Mouse (Mus musculus): ENCODE results near the gene Sdha. TPM values are rescaled to one million over a fixed set of nuclear protein-coding genes. Genes with fewer than 3 reads are reported as not detected.

Sdha gene
- polyA plus RNA-seq (2015; fragmentation: Nextera tagmentation; extraction: Ambion mirVana), result 156 and 171 TPM in 2 replicates

GRCm38 (mm10) chr13:74349566-74350434, at the start of gene Sdha, which contains the start of gene Ccdc127:
Gene Sdha, minus strand, starts transcription at chr13:74350280.
Gene Ccdc127, plus strand, starts transcription at chr13:74350309.
- no peak for TF ChIP-seq EP300 (optimal IDR thresholded peaks at IDR 0.05)
- TF ChIP-seq CTCF (IDR thresholded peaks at IDR 0.05; ENCODE audit: low read depth), result peak; percentile 45
- WGBS, result under 1% methylated on average over 57 of the region's 57 CpGs
- peak within 1 kb of the TSS; percentile 89 for H3K9ac ChIP-seq (ENCODE audit: low read length)

GRCm38 (mm10) chr13:74399298-74399839, 49.3 kb upstream of the Sdha start, which contains the start of gene Ftl1-ps1:
Gene Ftl1-ps1, plus strand, starts transcription at chr13:74399694.
- Histone ChIP-seq H3K27ac (replicated peaks) (no peak within 1 kb of the TSS), H3K4me2 (replicated peaks; ENCODE audit: low read depth) (no peak within 1 kb of the TSS), H3K27me3 (ENCODE audit: control insufficient read depth, insufficient read depth, low read length) (no peaks in the 10 kb centered on the region), H3K9ac (ENCODE audit: low read length) (no peak within 1 kb of the TSS), H3K4me3 (ENCODE audit: low read depth, low read length) (no peak within 1 kb of the TSS), H3K36me3 (ENCODE audit: control insufficient read depth, insufficient read depth, low read length) (no peaks in the 10 kb centered on the region), H3K9me3 (ENCODE audit: control insufficient read depth, low read length) (no peaks in the 10 kb centered on the region), H3K4me1 (replicated peaks; ENCODE audit: control insufficient read depth, insufficient read depth) (no peaks in the 10 kb centered on the region)
- 12% methylated on average over 11 of the region's 11 CpGs for WGBS
- no peak for ATAC-seq (ENCODE audit: low FRiP score, low TSS enrichment)
- no peak for TF ChIP-seq CTCF (IDR thresholded peaks at IDR 0.05; ENCODE audit: low read depth)
- no peak for TF ChIP-seq EP300 (optimal IDR thresholded peaks at IDR 0.05)
- DNase-seq (ENCODE audit: low spot score), result no peak

More at GRCm38 (mm10) chr13:74349566-74350434, at the start of gene Sdha, which contains the start of gene Ccdc127:
- H3K27ac ChIP-seq (replicated peaks), result peak within 1 kb of the TSS; percentile 91
- 0 out of 2 replicates have a peak, but pooled peaks cover 2% of the 10 kb centered on the region for H3K36me3 ChIP-seq (ENCODE audit: control insufficient read depth, insufficient read depth, low read length)
- no peaks in the 10 kb centered on the region for H3K27me3 ChIP-seq (ENCODE audit: control insufficient read depth, insufficient read depth, low read length)
- H3K4me1 ChIP-seq (replicated peaks; ENCODE audit: control insufficient read depth, insufficient read depth), result 0 out of 2 replicates have a peak, but pooled peaks cover 2% of the 10 kb centered on the region
- peak within 1 kb of the TSS; percentile 71 for H3K4me2 ChIP-seq (replicated peaks; ENCODE audit: low read depth)
- DNase-seq (ENCODE audit: low spot score), result peak; percentile 99
- ATAC-seq (ENCODE audit: low FRiP score, low TSS enrichment), result peak; percentile 97
- H3K4me3 ChIP-seq (ENCODE audit: low read depth, low read length), result peak within 1 kb of the TSS; percentile 78
- H3K9me3 ChIP-seq (ENCODE audit: control insufficient read depth, low read length), result no peaks in the 10 kb centered on the region

- Histone ChIP-seq H3K4me3 (ENCODE audit: low read depth, low read length) (no peak overlapping the region), H3K36me3 (ENCODE audit: control insufficient read depth, insufficient read depth, low read length) (no peaks in the 10 kb centered on the region), H3K9ac (ENCODE audit: low read length) (no peak overlapping the region), H3K27ac (replicated peaks) (no peak overlapping the region), H3K4me2 (replicated peaks; ENCODE audit: low read depth) (no peak overlapping the region), H3K27me3 (ENCODE audit: control insufficient read depth, insufficient read depth, low read length) (no peaks in the 10 kb centered on the region), H3K9me3 (ENCODE audit: control insufficient read depth, low read length) (no peaks in the 10 kb centered on the region), H3K4me1 (replicated peaks; ENCODE audit: control insufficient read depth, insufficient read depth) (no peaks in the 10 kb centered on the region)
- DNase-seq (ENCODE audit: low spot score), result no peak
- ATAC-seq (ENCODE audit: low FRiP score, low TSS enrichment), result no peak
- TF ChIP-seq EP300 (optimal IDR thresholded peaks at IDR 0.05), result no peak
- TF ChIP-seq CTCF (IDR thresholded peaks at IDR 0.05; ENCODE audit: low read depth), result no peak
- WGBS, result 81% methylated on average over 2 of the region's 2 CpGs
Observed at GRCm38 (mm10) chr13:74391156-74391555, 41.1 kb upstream of the Sdha start.

- Histone ChIP-seq H3K9ac (ENCODE audit: low read length) (peak within 1 kb of the TSS; percentile 53), H3K4me2 (replicated peaks; ENCODE audit: low read depth) (peak within 1 kb of the TSS; percentile 55), H3K4me1 (replicated peaks; ENCODE audit: control insufficient read depth, insufficient read depth) (no peaks in the 10 kb centered on the region), H3K27me3 (ENCODE audit: control insufficient read depth, insufficient read depth, low read length) (no peaks in the 10 kb centered on the region), H3K36me3 (ENCODE audit: control insufficient read depth, insufficient read depth, low read length) (no peaks in the 10 kb centered on the region), H3K4me3 (ENCODE audit: low read depth, low read length) (peak within 1 kb of the TSS; percentile 56), H3K27ac (replicated peaks) (no peak within 1 kb of the TSS), H3K9me3 (ENCODE audit: control insufficient read depth, low read length) (no peaks in the 10 kb centered on the region)
- WGBS, result 1% methylated on average over 14 of the region's 14 CpGs
- ATAC-seq (ENCODE audit: low FRiP score, low TSS enrichment), result peak; percentile 83
- DNase-seq (ENCODE audit: low spot score), result peak; percentile 70
- TF ChIP-seq CTCF (IDR thresholded peaks at IDR 0.05; ENCODE audit: low read depth), result no peak
- no peak for TF ChIP-seq EP300 (optimal IDR thresholded peaks at IDR 0.05)
Observed at GRCm38 (mm10) chr13:74390371-74390990, 40.4 kb upstream of the Sdha start, which contains the start of gene Zfp72. Gene Zfp72, minus strand, starts transcription at chr13:74390836.

GRCm38 (mm10) chr13:74389730-74390129, 39.6 kb upstream of the Sdha start:
- Histone ChIP-seq H3K9ac (ENCODE audit: low read length) (no peak overlapping the region), H3K27ac (replicated peaks) (no peak overlapping the region), H3K4me2 (replicated peaks; ENCODE audit: low read depth) (peak overlapping the region; percentile 55), H3K4me3 (ENCODE audit: low read depth, low read length) (peak overlapping the region; percentile 56), H3K9me3 (ENCODE audit: control insufficient read depth, low read length) (no peaks in the 10 kb centered on the region), H3K4me1 (replicated peaks; ENCODE audit: control insufficient read depth, insufficient read depth) (no peaks in the 10 kb centered on the region), H3K27me3 (ENCODE audit: control insufficient read depth, insufficient read depth, low read length) (no peaks in the 10 kb centered on the region), H3K36me3 (ENCODE audit: control insufficient read depth, insufficient read depth, low read length) (no peaks in the 10 kb centered on the region)
- TF ChIP-seq CTCF (IDR thresholded peaks at IDR 0.05; ENCODE audit: low read depth) (peak; percentile 37; the same call in 1 of the 2 replicates), EP300 (optimal IDR thresholded peaks at IDR 0.05) (no peak)
- ATAC-seq (ENCODE audit: low FRiP score, low TSS enrichment) (no peak), DNase-seq (ENCODE audit: low spot score) (no peak)
- WGBS, result 62% methylated on average over 6 of the region's 6 CpGs

All from stomach, postnatal 0 days (tissue).